Mouse (Mus musculus) midbrain, embryonic 14.5 days (tissue): Measurements from ENCODE around the gene 2210011C24Rik. TPM values are rescaled to one million over a fixed set of nuclear protein-coding genes. Genes with fewer than 3 reads are reported as not detected.

Experiments
- ATAC-seq: fragments of 200-750 bp; cut with Nextera tagmentation; 2 replicates; pipeline ENCODE4 v1.8.0; 2017; ENCODE audit warnings: moderate number of reproducible peaks, moderate library complexity; ENCODE audit not compliant: low FRiP score, low TSS enrichment
- DNase-seq: peaks from one replicate; pipeline ENCODE4 v3.0.0-alpha.2; 2015
- H3K27ac ChIP-seq: fragments of 300-500 bp; sonication (generic); replicated peaks from 2 replicates; pipeline ENCODE4 v1.5.1; 2014; ENCODE audit warnings: mild to moderate bottlenecking, low read depth, low read length, moderate library complexity
- H3K27me3 ChIP-seq: fragments of 300-500 bp; sonication (generic); 2 replicates; pipeline ENCODE4 v1.6.1; 2014; ENCODE audit warnings: low read length, control low read depth, mixed read lengths; ENCODE audit not compliant: control insufficient read depth, insufficient read depth
- H3K36me3 ChIP-seq: fragments of 300-500 bp; sonication (generic); 2 replicates; pipeline ENCODE4 v1.6.1; 2014; ENCODE audit warnings: low read length, control low read depth; ENCODE audit not compliant: control insufficient read depth, insufficient read depth
- H3K4me1 ChIP-seq: fragments of 300-500 bp; sonication (generic); 2 replicates; pipeline ENCODE4 v1.6.1; 2014; ENCODE audit warnings: mild to moderate bottlenecking, antibody characterized with exemption, low read length, control low read depth; ENCODE audit not compliant: control insufficient read depth, insufficient read depth
- H3K4me2 ChIP-seq: fragments of 300-500 bp; sonication (generic); 2 replicates; pipeline ENCODE4 v1.6.1; 2014; ENCODE audit warnings: mild to moderate bottlenecking, low read length, moderate library complexity
- H3K4me3 ChIP-seq: fragments of 300-500 bp; sonication (generic); replicated peaks from 2 replicates; pipeline ENCODE4 v1.5.1; 2014; ENCODE audit warnings: low read depth, low read length
- H3K9ac ChIP-seq: fragments of 300-500 bp; sonication (generic); replicated peaks from 2 replicates; pipeline ENCODE4 v1.6.1; 2014; ENCODE audit warnings: mild to moderate bottlenecking, low read length, moderate library complexity
- H3K9me3 ChIP-seq: fragments of 300-500 bp; sonication (generic); 2 replicates; pipeline ENCODE4 v1.6.1; 2016; ENCODE audit warnings: low read length, control low read depth, mixed read lengths; ENCODE audit not compliant: control insufficient read depth
- WGBS: fragments of 180-500 bp; shearing (Covaris S2); extraction: QIAGEN DNeasy Blood & Tissue Kit; methylation state at CpG from one replicate; pipeline ENCODE4 v1.1.7; 2014; 5-methylcytosine and 5-hydroxymethylcytosine counted together
- polyA plus RNA-seq: library from polyadenylated mRNA; unstranded; fragments of >200 nt; fragmentation: Nextera tagmentation; extraction: Ambion mirVana; gene quantifications from 2 replicates; pipeline ENCODE4 v1.2.1, GENCODE M21; 2014

2210011C24Rik gene
- polyA plus RNA-seq, 1 experiment from 2014 or later: not detected

DNA sequence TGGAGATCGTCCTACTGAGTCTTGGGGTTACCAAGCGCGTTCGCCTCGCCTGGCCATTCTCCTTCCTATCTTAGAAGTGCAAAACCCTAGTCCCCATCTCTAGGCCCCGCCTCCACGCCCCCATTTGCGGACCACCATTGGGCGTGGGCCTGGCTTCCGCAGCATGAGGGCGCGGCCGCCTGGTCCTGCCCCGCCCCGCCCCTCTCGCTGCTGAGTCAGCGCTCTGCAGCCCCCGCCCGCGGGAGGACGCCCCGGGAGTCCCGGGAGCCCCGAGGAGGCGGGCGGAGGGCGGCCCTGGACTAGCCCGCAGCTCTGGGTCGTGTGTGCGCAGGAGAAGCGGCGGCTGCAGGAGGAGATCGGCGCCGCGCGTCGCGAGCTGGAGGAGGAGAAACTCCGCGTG, 13.9 kb upstream of the 2210011C24Rik start:
- Histone ChIP-seq H3K9ac (peak overlapping the region; percentile 57), H3K4me2 (peak overlapping the region; percentile 88), H3K9me3 (no peaks in the 10 kb centered on the region), H3K27ac (no peak overlapping the region), H3K4me3 (peak overlapping the region; percentile 43), H3K36me3 (no peaks in the 10 kb centered on the region), H3K4me1 (0 out of 2 replicates have a peak, but pooled peaks cover 7% of the 10 kb centered on the region), H3K27me3 (peaks cover 17% of the 10 kb centered on the region; the same call in 1 of the 2 replicates)
- peak; percentile 83 for ATAC-seq
- under 1% methylated on average over 41 of the region's 41 CpGs for WGBS
- peak; percentile 80 for DNase-seq

DNA sequence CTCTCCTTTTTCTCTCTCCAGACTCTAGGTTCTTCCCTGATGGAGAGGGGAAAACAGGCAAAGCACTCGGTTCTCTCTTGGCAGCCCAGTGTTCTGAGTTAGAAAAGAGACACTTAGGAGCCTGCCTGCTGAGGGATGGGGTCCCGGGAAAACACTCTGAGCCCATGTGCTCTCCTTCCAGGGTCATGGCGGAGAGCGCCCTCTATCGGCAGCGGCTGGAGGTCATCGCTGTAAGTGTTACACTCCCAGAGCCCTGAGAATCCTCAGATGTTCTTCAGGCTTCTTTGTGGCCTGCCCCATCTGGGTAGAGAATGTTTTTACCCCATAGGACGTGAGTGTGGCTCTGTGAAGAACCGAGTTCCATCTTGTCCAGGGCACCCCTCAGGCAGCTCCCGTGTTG, 12.2 kb upstream of the 2210011C24Rik start:
- H3K4me1 ChIP-seq: 0 out of 2 replicates have a peak, but pooled peaks cover 7% of the 10 kb centered on the region
- H3K36me3 ChIP-seq: no peaks in the 10 kb centered on the region
- peaks cover 18% of the 10 kb centered on the region; the same call in 1 of the 2 replicates for H3K27me3 ChIP-seq
- ATAC-seq: no peak
- no peaks in the 10 kb centered on the region for H3K9me3 ChIP-seq
- 12% methylated on average over 10 of the region's 10 CpGs for WGBS
- peak; percentile 54 for DNase-seq
- H3K4me2 ChIP-seq: no peak overlapping the region
- no peak overlapping the region for H3K9ac ChIP-seq
- H3K27ac ChIP-seq: no peak overlapping the region
- no peak overlapping the region for H3K4me3 ChIP-seq

GRCm38 (mm10) chr8:84023631-84024030, 11.7 kb upstream of the 2210011C24Rik start:
- no peak overlapping the region for H3K27ac ChIP-seq
- 0 out of 2 replicates have a peak, but pooled peaks cover 7% of the 10 kb centered on the region for H3K4me1 ChIP-seq
- H3K4me2 ChIP-seq: no peak overlapping the region
- H3K4me3 ChIP-seq: no peak overlapping the region
- DNase-seq: no peak
- no peaks in the 10 kb centered on the region for H3K36me3 ChIP-seq
- WGBS: 71% methylated on average over 1 of the region's 1 CpGs
- H3K27me3 ChIP-seq: peaks cover 18% of the 10 kb centered on the region; the same call in 1 of the 2 replicates
- no peaks in the 10 kb centered on the region for H3K9me3 ChIP-seq
- no peak for ATAC-seq
- H3K9ac ChIP-seq: no peak overlapping the region

GRCm38 (mm10) chr8:84023085-84023484, 11.1 kb upstream of the 2210011C24Rik start:
- Histone ChIP-seq H3K4me1 (0 out of 2 replicates have a peak, but pooled peaks cover 7% of the 10 kb centered on the region), H3K9ac (no peak overlapping the region), H3K4me3 (no peak overlapping the region), H3K36me3 (no peaks in the 10 kb centered on the region), H3K27me3 (peaks cover 18% of the 10 kb centered on the region; the same call in 1 of the 2 replicates), H3K9me3 (no peaks in the 10 kb centered on the region), H3K27ac (no peak overlapping the region), H3K4me2 (no peak overlapping the region)
- no peak for DNase-seq
- ATAC-seq: no peak
- WGBS: 61% methylated on average over 5 of the region's 5 CpGs

- H3K4me3 ChIP-seq: no peak overlapping the region
- DNase-seq (no peak), ATAC-seq (no peak)
- H3K9ac ChIP-seq: no peak overlapping the region
- H3K27me3 ChIP-seq: peaks cover 11% of the 10 kb centered on the region; the same call in 1 of the 2 replicates
- H3K36me3 ChIP-seq: no peaks in the 10 kb centered on the region
- H3K4me2 ChIP-seq: no peak overlapping the region
- H3K27ac ChIP-seq: no peak overlapping the region
- H3K9me3 ChIP-seq: no peaks in the 10 kb centered on the region
- H3K4me1 ChIP-seq: 0 out of 2 replicates have a peak, but pooled peaks cover 7% of the 10 kb centered on the region
- WGBS: 43% methylated on average over 12 of the region's 12 CpGs
Observed at GRCm38 (mm10) chr8:84021569-84021968, 9.6 kb upstream of the 2210011C24Rik start.

- H3K27ac ChIP-seq: no peak within 1 kb of the TSS
- H3K4me1 ChIP-seq: 0 out of 2 replicates have a peak, but pooled peaks cover 6% of the 10 kb centered on the region
- 6% methylated on average over 18 of the region's 18 CpGs for WGBS
- peaks cover 7% of the 10 kb centered on the region; the same call in 1 of the 2 replicates for H3K27me3 ChIP-seq
- ATAC-seq: no peak
- no peak within 1 kb of the TSS for H3K4me2 ChIP-seq
- no peak within 1 kb of the TSS for H3K4me3 ChIP-seq
- no peak within 1 kb of the TSS for H3K9ac ChIP-seq
- no peak for DNase-seq
- no peaks in the 10 kb centered on the region for H3K9me3 ChIP-seq
- no peaks in the 10 kb centered on the region for H3K36me3 ChIP-seq
Observed at GRCm38 (mm10) chr8:84021096-84021495, 9.1 kb upstream of the 2210011C24Rik start, which contains the start of gene Palm3. TSS of gene Palm3 (plus strand) at chr8:84021471.

DNA sequence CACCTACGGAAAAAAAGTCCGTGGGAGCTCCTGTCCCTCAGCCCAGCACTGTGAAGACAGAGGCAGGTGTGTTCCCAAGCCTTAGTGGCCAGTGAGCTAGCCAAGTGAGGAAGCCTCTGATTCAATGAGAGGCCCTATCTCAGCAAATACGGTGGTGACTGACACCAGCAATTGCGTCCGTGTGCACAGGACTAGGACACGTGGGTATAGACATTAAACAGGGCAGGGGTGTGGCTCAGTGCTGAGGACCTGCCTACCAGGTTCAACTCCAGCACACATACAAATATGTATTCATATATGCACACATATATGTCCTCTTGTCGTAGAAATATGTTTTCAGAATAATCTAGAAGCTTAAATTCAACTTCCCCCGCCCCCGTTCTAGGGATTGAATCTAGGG, 7.8 kb upstream of the 2210011C24Rik start:
- no peak for ATAC-seq
- 0 out of 2 replicates have a peak, but pooled peaks cover 3% of the 10 kb centered on the region for H3K4me1 ChIP-seq

GRCm38 (mm10) chr8:84015833-84016232, 3.9 kb upstream of the 2210011C24Rik start:
- Histone ChIP-seq H3K36me3 (no peaks in the 10 kb centered on the region), H3K4me1 (peaks cover 14% of the 10 kb centered on the region), H3K27me3 (peaks cover 26% of the 10 kb centered on the region), H3K9me3 (no peaks in the 10 kb centered on the region), H3K4me3 (no peak overlapping the region), H3K9ac (no peak overlapping the region), H3K27ac (no peak overlapping the region), H3K4me2 (no peak overlapping the region)
- WGBS: 92% methylated on average over 5 of the region's 5 CpGs
- ATAC-seq: no peak
- DNase-seq: no peak

More for the DNA sequence above, 7.8 kb upstream of the 2210011C24Rik start:
- peaks cover 7% of the 10 kb centered on the region; the same call in 1 of the 2 replicates for H3K27me3 ChIP-seq
- no peak overlapping the region for H3K4me3 ChIP-seq
- H3K9ac ChIP-seq: no peak overlapping the region
- 88% methylated on average over 9 of the region's 9 CpGs for WGBS
- H3K9me3 ChIP-seq: no peaks in the 10 kb centered on the region
- no peak overlapping the region for H3K4me2 ChIP-seq
- H3K36me3 ChIP-seq: no peaks in the 10 kb centered on the region
- DNase-seq: no peak
- H3K27ac ChIP-seq: no peak overlapping the region
